Comparison of ENCODE assay signal across 26 mouse cellular contexts in genomic region chr7:73791096-73791495, GRCm38 (mm10). TPM values are rescaled to one million over a fixed set of nuclear protein-coding genes. Genes with fewer than 3 reads are reported as not detected.
DNase-seq lines count a peak whose midpoint lies in the region; ATAC-seq and TF ChIP-seq lines count a peak whose summit lies in the region.
"Had no signal": no experiment of that assay in that cellular context is flagged by ENCODE, and none has a peak within 500 bp of the region (broad histone marks: within the 10 kb centered on the region; RNA-seq: fewer than 3 reads in every experiment).

No protein-coding gene starts in this region.

- ATAC-seq in forebrain, embryonic 14.5 days: no peak
- no peak for ATAC-seq in forebrain, embryonic 13.5 days
- no peak for ATAC-seq in midbrain, embryonic 11.5 days (ENCODE audit: low FRiP score)
- ATAC-seq in stomach, postnatal 0 days (ENCODE audit: low FRiP score, low TSS enrichment): no peak
- ATAC-seq: forebrain, embryonic 16.5 days; hindbrain, embryonic 16.5 days; intestine, embryonic 16.5 days had no signal

- peak; percentile 20 for DNase-seq in forebrain, embryonic 14.5 days (ENCODE audit: low spot score)
- DNase-seq in midbrain, embryonic 11.5 days (ENCODE audit: low spot score, missing footprints): peak; percentile 69
- DNase-seq in midbrain, embryonic 10.5 days (ENCODE audit: low spot score): no peak
- peak; percentile 34 for DNase-seq in lung, postnatal 10 days
- no peak for DNase-seq in layer of hippocampus, adult 18-20 months (ENCODE audit: low spot score in 2 of 2)
- DNase-seq in stomach, postnatal 0 days (ENCODE audit: low spot score): no peak
- DNase-seq: adrenal gland, adult 8-10 months; cerebellum, adult 11 months; cerebellum, adult 9-10 months; cerebellum, postnatal 36 days; embryo, embryonic 11 days; gastrocnemius, postnatal 10 days; heart, postnatal 10 days; kidney, postnatal 14 days; liver; right cerebral cortex, postnatal 14 days had no signal

- no peak for TF ChIP-seq EP300 in stomach, postnatal 0 days (optimal IDR thresholded peaks at IDR 0.05)

- H3K36me3 ChIP-seq in forebrain, embryonic 14.5 days (ENCODE audit: control insufficient read depth, insufficient read depth, low read length): no peaks in the 10 kb centered on the region
- no peaks in the 10 kb centered on the region for H3K36me3 ChIP-seq in forebrain, embryonic 13.5 days (ENCODE audit: poor library complexity, severe bottlenecking)
- no peaks in the 10 kb centered on the region for H3K36me3 ChIP-seq in midbrain, embryonic 11.5 days (ENCODE audit: control insufficient read depth, insufficient read depth, low read length)
- no peaks in the 10 kb centered on the region for H3K36me3 ChIP-seq in midbrain, embryonic 10.5 days
- no peaks in the 10 kb centered on the region for H3K36me3 ChIP-seq in stomach, postnatal 0 days (ENCODE audit: control insufficient read depth, insufficient read depth, low read length)
- H3K36me3 ChIP-seq: embryonic facial prominence, embryonic 12.5 days; G1E; heart, embryonic 13.5 days; neural tube, embryonic 13.5 days had no signal

- H3K9me3 ChIP-seq in forebrain, embryonic 14.5 days (replicated peaks; ENCODE audit: control insufficient read depth, low read length): no peaks in the 10 kb centered on the region
- no peaks in the 10 kb centered on the region for H3K9me3 ChIP-seq in forebrain, embryonic 13.5 days (replicated peaks)
- H3K9me3 ChIP-seq in midbrain, embryonic 11.5 days (ENCODE audit: control insufficient read depth, low read length): no peaks in the 10 kb centered on the region
- H3K9me3 ChIP-seq in midbrain, embryonic 10.5 days (replicated peaks): no peaks in the 10 kb centered on the region
- no peaks in the 10 kb centered on the region for H3K9me3 ChIP-seq in stomach, postnatal 0 days (ENCODE audit: control insufficient read depth, low read length)
- H3K9me3 ChIP-seq: embryonic facial prominence, embryonic 12.5 days; G1E; heart, embryonic 13.5 days; neural tube, embryonic 13.5 days had no signal

- 67% methylated on average over 8 of the region's 8 CpGs for WGBS in forebrain, embryonic 14.5 days
- 62% methylated on average over 8 of the region's 8 CpGs for WGBS in forebrain, embryonic 13.5 days
- 76% methylated on average over 8 of the region's 8 CpGs for WGBS in midbrain, embryonic 11.5 days
- WGBS in midbrain, embryonic 10.5 days: 83% methylated on average over 8 of the region's 8 CpGs
- WGBS in stomach, postnatal 0 days: 35% methylated on average over 8 of the region's 8 CpGs

- H3K27me3 ChIP-seq in forebrain, embryonic 14.5 days (replicated peaks; ENCODE audit: control insufficient read depth, insufficient read depth, low read length): no peaks in the 10 kb centered on the region
- no peaks in the 10 kb centered on the region for H3K27me3 ChIP-seq in forebrain, embryonic 13.5 days
- H3K27me3 ChIP-seq in midbrain, embryonic 11.5 days (ENCODE audit: control insufficient read depth, insufficient read depth, low read length): no peaks in the 10 kb centered on the region
- H3K27me3 ChIP-seq in midbrain, embryonic 10.5 days (ENCODE audit: low read depth, poor library complexity, severe bottlenecking): no peaks in the 10 kb centered on the region
- H3K27me3 ChIP-seq in stomach, postnatal 0 days (ENCODE audit: control insufficient read depth, insufficient read depth, low read length): no peaks in the 10 kb centered on the region
- H3K27me3 ChIP-seq: embryonic facial prominence, embryonic 12.5 days; neural tube, embryonic 13.5 days had no signal

- no peak overlapping the region for H3K9ac ChIP-seq in forebrain, embryonic 14.5 days (ENCODE audit: low read length)
- H3K9ac ChIP-seq in forebrain, embryonic 13.5 days: no peak overlapping the region
- H3K9ac ChIP-seq in midbrain, embryonic 11.5 days (ENCODE audit: low read length): no peak overlapping the region
- H3K9ac ChIP-seq in stomach, postnatal 0 days (ENCODE audit: low read length): no peak overlapping the region
- H3K9ac ChIP-seq: embryonic facial prominence, embryonic 12.5 days; heart, embryonic 13.5 days; liver, embryonic 14.5 days; neural tube, embryonic 13.5 days had no signal

- no peak overlapping the region for H3K27ac ChIP-seq in forebrain, embryonic 14.5 days (ENCODE audit: low read depth, low read length)
- no peak overlapping the region for H3K27ac ChIP-seq in forebrain, embryonic 13.5 days
- no peak overlapping the region for H3K27ac ChIP-seq in midbrain, embryonic 11.5 days (ENCODE audit: low read depth, low read length)
- no peak overlapping the region for H3K27ac ChIP-seq in midbrain, embryonic 10.5 days (replicated peaks)
- no peak overlapping the region for H3K27ac ChIP-seq in stomach, postnatal 0 days (replicated peaks)
- H3K27ac ChIP-seq: embryonic facial prominence, embryonic 12.5 days; heart, embryonic 13.5 days; liver, embryonic 14.5 days; neural tube, embryonic 13.5 days had no signal

- H3K4me2 ChIP-seq in forebrain, embryonic 14.5 days (ENCODE audit: low read length): no peak overlapping the region
- no peak overlapping the region for H3K4me2 ChIP-seq in forebrain, embryonic 13.5 days
- H3K4me2 ChIP-seq in midbrain, embryonic 11.5 days: no peak overlapping the region
- H3K4me2 ChIP-seq in stomach, postnatal 0 days (replicated peaks; ENCODE audit: low read depth): no peak overlapping the region
- H3K4me2 ChIP-seq: embryonic facial prominence, embryonic 12.5 days; heart, embryonic 13.5 days; neural tube, embryonic 13.5 days had no signal

- H3K4me1 ChIP-seq in forebrain, embryonic 14.5 days (ENCODE audit: control insufficient read depth, insufficient read depth, low read length): no peaks in the 10 kb centered on the region
- H3K4me1 ChIP-seq in forebrain, embryonic 13.5 days: no peaks in the 10 kb centered on the region; the same call in 1 of the 2 replicates
- no peaks in the 10 kb centered on the region for H3K4me1 ChIP-seq in midbrain, embryonic 11.5 days (ENCODE audit: control insufficient read depth, insufficient read depth, low read length)
- peaks cover 12% of the 10 kb centered on the region; the same call in 1 of the 2 replicates for H3K4me1 ChIP-seq in midbrain, embryonic 10.5 days
- no peaks in the 10 kb centered on the region for H3K4me1 ChIP-seq in stomach, postnatal 0 days (replicated peaks; ENCODE audit: control insufficient read depth, insufficient read depth)
- H3K4me1 ChIP-seq: embryonic facial prominence, embryonic 12.5 days had no signal

- H3K4me3 ChIP-seq in forebrain, embryonic 14.5 days (ENCODE audit: low read depth, low read length): no peak overlapping the region
- no peak overlapping the region for H3K4me3 ChIP-seq in forebrain, embryonic 13.5 days
- no peak overlapping the region for H3K4me3 ChIP-seq in midbrain, embryonic 11.5 days (ENCODE audit: low read depth, low read length)
- no peak overlapping the region for H3K4me3 ChIP-seq in midbrain, embryonic 10.5 days
- no peak overlapping the region for H3K4me3 ChIP-seq in stomach, postnatal 0 days (ENCODE audit: low read depth, low read length)
- H3K4me3 ChIP-seq: embryonic facial prominence, embryonic 12.5 days; heart, embryonic 13.5 days; neural tube, embryonic 13.5 days had no signal

- no peak for TF ChIP-seq CTCF in stomach, postnatal 0 days (IDR thresholded peaks at IDR 0.05; ENCODE audit: low read depth)

RNA-seq across cellular contexts. Expression of gene Fam174b, which starts 51.0 kb away (rescaled TPM):
- polyA plus RNA-seq in forebrain, embryonic 14.5 days (2014; fragmentation: Nextera tagmentation; extraction: Ambion mirVana): 13.2 and 22.6 TPM in 2 replicates
- 15.9 and 16.7 TPM in 2 replicates for polyA plus RNA-seq in forebrain, embryonic 13.5 days (2015; fragmentation: Nextera tagmentation; extraction: Ambion mirVana)
- 28.9 and 36.3 TPM in 2 replicates for polyA plus RNA-seq in midbrain, embryonic 11.5 days (2014; fragmentation: Nextera tagmentation; extraction: Ambion mirVana)
- polyA plus RNA-seq in midbrain, embryonic 10.5 days (2016; fragmentation: Nextera tagmentation; extraction: Ambion mirVana): 21.6 and 25.7 TPM in 2 replicates
- total RNA-seq in layer of hippocampus, adult 18-20 months (2021): 10 to 100 TPM; 30.3 to 33.0 TPM
- polyA plus RNA-seq in stomach, postnatal 0 days (2015; fragmentation: Nextera tagmentation; extraction: Ambion mirVana): 48.6 and 49.2 TPM in 2 replicates
- polyA plus RNA-seq: C2C12 had no signal

Comparison
In these comparisons a context has a peak if more than half of its experiments do, and no peak if none do; other contexts are left out.
1. DNase-seq: peak in forebrain, embryonic 14.5 days (single experiment), midbrain, embryonic 11.5 days (single experiment) and lung, postnatal 10 days (single experiment); none in midbrain, embryonic 10.5 days (single experiment), layer of hippocampus, adult 18-20 months (0 of 2) and stomach, postnatal 0 days (single experiment).